8 mouse cellular contexts compared by ENCODE assay signal in the genomic region with DNA sequence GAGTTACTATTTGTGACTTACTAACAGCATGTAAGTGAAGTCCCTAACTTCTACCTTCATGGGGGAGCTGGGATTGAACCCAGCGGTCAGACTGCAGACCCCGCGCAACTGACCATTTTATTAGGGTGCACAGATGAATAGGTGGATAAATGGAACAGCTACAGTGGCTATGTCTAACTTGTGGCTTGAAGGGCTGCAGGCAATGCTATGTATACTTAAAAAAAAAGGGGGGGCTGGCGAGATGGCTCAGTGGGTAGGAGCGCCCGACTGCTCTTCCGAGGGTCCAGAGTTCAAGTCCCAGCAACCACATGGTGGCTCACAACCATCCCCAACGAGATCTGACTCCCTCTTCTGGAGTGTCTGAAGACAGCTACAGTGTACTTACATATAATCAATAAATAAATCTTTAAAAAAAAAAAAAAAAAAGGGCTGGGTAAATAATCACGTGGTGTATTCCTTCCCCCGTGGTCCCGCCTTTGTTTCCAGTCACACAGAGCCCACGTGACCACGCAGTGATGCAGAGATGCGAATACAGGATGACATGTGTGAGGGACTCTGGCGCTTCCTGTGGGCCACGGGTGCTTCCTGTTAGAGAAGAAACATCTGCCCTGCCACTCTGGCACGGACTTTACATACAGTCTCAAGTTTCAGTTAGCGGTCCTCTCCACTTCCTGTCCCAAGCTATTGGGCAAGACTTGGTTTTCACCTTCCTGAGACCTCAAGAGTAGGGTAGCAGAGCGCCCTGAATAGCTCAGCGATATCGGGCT.
DNase-seq lines count a peak whose midpoint lies in the region; ATAC-seq and TF ChIP-seq lines count a peak whose summit lies in the region.

No protein-coding gene starts in this region.

- 65% methylated on average over 20 of the region's 21 CpGs for WGBS in lung, postnatal 0 days
- WGBS in stomach, embryonic 16.5 days, result 74% methylated on average over 21 of the region's 21 CpGs

- H3K36me3 ChIP-seq in lung, postnatal 0 days (ENCODE audit: insufficient read depth, low read length), result no peaks in the 10 kb centered on the region
- H3K36me3 ChIP-seq in stomach, embryonic 16.5 days (ENCODE audit: control insufficient read depth, insufficient read depth, low read length), result no peaks in the 10 kb centered on the region

- H3K9me3 ChIP-seq in lung, postnatal 0 days (ENCODE audit: low read length), result no peaks in the 10 kb centered on the region
- H3K9me3 ChIP-seq in stomach, embryonic 16.5 days (replicated peaks; ENCODE audit: control insufficient read depth, low read length), result no peaks in the 10 kb centered on the region

- peak; percentile 84 for ATAC-seq in lung, postnatal 0 days
- peak; percentile 22; the same call in 1 of the 2 replicates for ATAC-seq in stomach, embryonic 16.5 days (ENCODE audit: insufficient read depth, low FRiP score)

- peak; percentile 87 to 92 for DNase-seq in B cell, adult 2 months
- peak; percentile 40 to 49 for DNase-seq in adrenal gland, postnatal 36 days
- peak; percentile 55 for DNase-seq in kidney, adult 11 months
- peak; percentile 88 for DNase-seq in lung, postnatal 0 days (ENCODE audit: low spot score)
- no peak for DNase-seq in urinary bladder, postnatal 14 days (ENCODE audit: low spot score)
- no peak for DNase-seq in left cerebral cortex, adult 18-20 months (ENCODE audit: low spot score in 2 of 2)
- no peak for DNase-seq in cerebellum, postnatal 10 days

- H3K4me3 ChIP-seq in lung, postnatal 0 days (ENCODE audit: low read depth, low read length), result no peak overlapping the region
- no peak overlapping the region for H3K4me3 ChIP-seq in stomach, embryonic 16.5 days (replicated peaks; ENCODE audit: low read length)

- H3K9ac ChIP-seq in lung, postnatal 0 days (replicated peaks; ENCODE audit: low read depth), result no peak overlapping the region
- no peak overlapping the region for H3K9ac ChIP-seq in stomach, embryonic 16.5 days (ENCODE audit: low read length)

- no peak overlapping the region for H3K4me2 ChIP-seq in lung, postnatal 0 days (replicated peaks; ENCODE audit: low read depth, low read length)
- H3K4me2 ChIP-seq in stomach, embryonic 16.5 days (ENCODE audit: low read depth, low read length), result no peak overlapping the region

- 0 out of 2 replicates have a peak overlapping the region, but pooled peaks have one; percentile 14 for H3K27ac ChIP-seq in lung, postnatal 0 days (ENCODE audit: low read length)
- H3K27ac ChIP-seq in stomach, embryonic 16.5 days (ENCODE audit: low read length), result no peak overlapping the region; the same call in 1 of the 2 replicates

- no peak for TF ChIP-seq EP300 in lung, postnatal 0 days (IDR thresholded peaks at IDR 0.05)

- no peaks in the 10 kb centered on the region for H3K27me3 ChIP-seq in lung, postnatal 0 days (replicated peaks; ENCODE audit: insufficient read depth, low read length)
- no peaks in the 10 kb centered on the region for H3K27me3 ChIP-seq in stomach, embryonic 16.5 days (ENCODE audit: control insufficient read depth, insufficient read depth, low read length)

- peak; percentile 22; the same call in 1 of the 2 replicates for TF ChIP-seq CTCF in lung, postnatal 0 days (IDR thresholded peaks at IDR 0.05)

- peaks cover 7% of the 10 kb centered on the region for H3K4me1 ChIP-seq in lung, postnatal 0 days (ENCODE audit: insufficient read depth, low read depth, low read length)
- peaks cover 36% of the 10 kb centered on the region for H3K4me1 ChIP-seq in stomach, embryonic 16.5 days (ENCODE audit: control insufficient read depth, insufficient read depth, low read length)

Comparison
In these comparisons a context has a peak if more than half of its experiments do, and no peak if none do; other contexts are left out.
1. DNase-seq: peak in B cell, adult 2 months (2 of 2), adrenal gland, postnatal 36 days (2 of 2), kidney, adult 11 months (single experiment) and lung, postnatal 0 days (single experiment); none in urinary bladder, postnatal 14 days (single experiment), left cerebral cortex, adult 18-20 months (0 of 2) and cerebellum, postnatal 10 days (0 of 2).